Mouse (Mus musculus): ENCODE results near the gene March4. TPM values are rescaled to one million over a fixed set of nuclear protein-coding genes. Genes with fewer than 3 reads are reported as not detected.

March4 gene
- total RNA-seq (2023): under 1 TPM in 1 of 2 experiments, not detected in 1; 0.15 TPM

GRCm38 (mm10) chr1:72536611-72537351 lies at the start of gene March4:
March4 (minus strand) TSS chr1:72536930.

GRCm38 (mm10) chr1:72582947-72583731 lies 46.4 kb upstream of the March4 start, which contains the start of gene Smarcal1:
Smarcal1 (plus strand) TSS chr1:72583251.

Other genes starting within 250 kb of the March4 start
- gene Xrcc5, start 229.5 kb downstream of the March4 start, total RNA-seq (2023): 10 to 100 TPM; 21.2 to 25.1 TPM
- 10 to 100 TPM; 50.6 to 57.5 TPM for gene Smarcal1, start 46.3 kb upstream of the March4 start, total RNA-seq (2023)
- not detected for gene Ankar, start 163.6 kb upstream of the March4 start, total RNA-seq (2023)
- gene Rpl37a, start 174.4 kb upstream of the March4 start, total RNA-seq (2023): 1,000 to 10,000 TPM; 2,747 to 2,757 TPM

Data from B cell, adult 67 days (primary cell).